Mouse (Mus musculus): ENCODE results near the gene Cask. TPM values are rescaled to one million over a fixed set of nuclear protein-coding genes. Genes with fewer than 3 reads are reported as not detected.

Cask gene
- polyA plus RNA-seq, 1 experiment from 2014 or later: 64.5 TPM

DNA sequence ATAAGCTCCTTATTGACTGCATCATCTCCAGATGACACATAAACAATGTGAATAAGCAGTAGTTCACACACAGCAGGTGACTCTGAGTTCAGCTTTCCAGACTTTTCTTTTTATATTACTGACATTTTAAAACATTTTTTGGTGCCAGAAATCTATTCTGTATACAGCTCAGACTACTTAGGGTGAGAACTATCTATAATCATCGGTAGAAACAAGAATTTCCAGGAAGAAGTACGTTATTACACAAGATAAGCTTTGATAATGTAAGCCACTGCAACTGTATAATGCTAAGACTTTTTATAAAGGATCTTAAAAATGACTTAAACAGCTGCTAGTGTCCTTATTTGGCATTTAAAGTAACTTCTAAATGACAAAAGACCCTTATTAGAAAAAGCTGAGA lies 239.1 kb downstream of the Cask start:
- H3K9me3 ChIP-seq: no peaks in the 10 kb centered on the region
- H3K4me2 ChIP-seq: no peak overlapping the region
- H3K4me3 ChIP-seq: no peak overlapping the region
- H3K36me3 ChIP-seq: 0 out of 2 replicates have a peak, but pooled peaks cover 3% of the 10 kb centered on the region
- no peak overlapping the region for H3K9ac ChIP-seq
- H3K27me3 ChIP-seq: no peaks in the 10 kb centered on the region
- H3K27ac ChIP-seq (replicated peaks): no peak overlapping the region
- no peak for ATAC-seq (ENCODE audit: low FRiP score, low read depth)
- H3K4me1 ChIP-seq (replicated peaks): no peaks in the 10 kb centered on the region
- WGBS: 78% methylated on average over 2 of the region's 2 CpGs

DNA sequence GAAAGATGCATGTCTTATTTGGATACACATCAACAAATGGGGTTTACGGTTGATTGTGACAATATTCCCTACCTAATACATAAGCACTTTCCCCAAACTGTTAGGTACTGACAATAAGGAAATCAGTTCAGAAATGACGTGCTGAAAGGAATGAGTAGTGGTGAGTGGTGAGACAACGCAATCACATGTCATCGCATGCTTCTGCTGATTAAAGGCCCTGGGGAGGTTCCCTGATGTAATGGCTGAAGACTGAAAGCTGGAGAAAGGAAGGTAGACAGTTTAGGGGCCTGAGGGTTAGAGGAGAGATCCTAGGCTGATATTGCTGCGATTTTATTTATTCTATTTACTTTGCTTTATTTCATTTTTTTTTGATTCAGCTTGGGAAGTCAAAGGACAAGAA lies 240.1 kb downstream of the Cask start:
- Histone ChIP-seq H3K27me3 (no peaks in the 10 kb centered on the region), H3K4me3 (no peak overlapping the region), H3K4me1 (replicated peaks) (no peaks in the 10 kb centered on the region), H3K4me2 (no peak overlapping the region), H3K9ac (no peak overlapping the region), H3K27ac (replicated peaks) (no peak overlapping the region), H3K36me3 (0 out of 2 replicates have a peak, but pooled peaks cover 3% of the 10 kb centered on the region), H3K9me3 (no peaks in the 10 kb centered on the region)
- ATAC-seq (ENCODE audit: low FRiP score, low read depth): no peak
- 81% methylated on average over 5 of the region's 5 CpGs for WGBS

GRCm38 (mm10) chrX:13607752-13608151 lies 243.4 kb downstream of the Cask start:
- H3K9me3 ChIP-seq: no peaks in the 10 kb centered on the region
- H3K9ac ChIP-seq: no peak overlapping the region
- no peaks in the 10 kb centered on the region for H3K4me1 ChIP-seq (replicated peaks)
- ATAC-seq (ENCODE audit: low FRiP score, low read depth): no peak
- no peaks in the 10 kb centered on the region for H3K36me3 ChIP-seq
- 38% methylated on average over 3 of the region's 3 CpGs for WGBS
- no peak overlapping the region for H3K4me2 ChIP-seq
- H3K27me3 ChIP-seq: no peaks in the 10 kb centered on the region
- no peak overlapping the region for H3K27ac ChIP-seq (replicated peaks)
- H3K4me3 ChIP-seq: no peak overlapping the region

GRCm38 (mm10) chrX:13606741-13607140 lies 244.4 kb downstream of the Cask start:
- Histone ChIP-seq H3K9me3 (no peaks in the 10 kb centered on the region), H3K4me3 (no peak overlapping the region), H3K9ac (no peak overlapping the region), H3K4me1 (replicated peaks) (no peaks in the 10 kb centered on the region), H3K27ac (replicated peaks) (no peak overlapping the region), H3K27me3 (no peaks in the 10 kb centered on the region), H3K36me3 (no peaks in the 10 kb centered on the region), H3K4me2 (no peak overlapping the region)
- no peak for ATAC-seq (ENCODE audit: low FRiP score, low read depth)
- WGBS: 74% methylated on average over 3 of the region's 3 CpGs

DNA sequence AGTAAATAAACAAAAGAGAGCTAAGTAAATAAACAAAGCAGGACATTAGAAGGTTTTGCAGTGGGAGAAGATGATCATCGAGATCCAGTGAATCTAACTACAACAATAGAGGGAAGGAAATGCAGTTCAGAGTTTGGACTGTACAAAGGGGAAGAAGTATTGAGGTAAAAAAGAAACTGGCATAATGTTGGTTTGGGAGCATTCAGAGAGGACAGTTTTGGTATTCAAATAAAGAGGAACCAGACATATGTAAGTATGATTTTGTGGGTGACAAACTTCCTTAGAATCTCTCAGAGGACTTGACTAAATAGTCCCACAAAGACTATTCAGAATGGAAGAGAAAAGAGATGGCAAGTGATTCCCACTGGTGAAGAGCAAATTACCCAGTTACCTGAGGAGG lies 251.2 kb downstream of the Cask start:
- no peaks in the 10 kb centered on the region for H3K27me3 ChIP-seq
- 85% methylated on average over 1 of the region's 1 CpGs for WGBS
- no peak overlapping the region for H3K9ac ChIP-seq
- no peaks in the 10 kb centered on the region for H3K36me3 ChIP-seq
- H3K4me3 ChIP-seq: no peak overlapping the region
- no peaks in the 10 kb centered on the region for H3K4me1 ChIP-seq (replicated peaks)
- H3K4me2 ChIP-seq: no peak overlapping the region
- no peak overlapping the region for H3K27ac ChIP-seq (replicated peaks)
- no peaks in the 10 kb centered on the region for H3K9me3 ChIP-seq
- ATAC-seq (ENCODE audit: low FRiP score, low read depth): no peak

GRCm38 (mm10) chrX:13599373-13599772 lies 251.8 kb downstream of the Cask start:
- no peak overlapping the region for H3K4me2 ChIP-seq
- no peaks in the 10 kb centered on the region for H3K27me3 ChIP-seq
- ATAC-seq (ENCODE audit: low FRiP score, low read depth): no peak
- no peaks in the 10 kb centered on the region for H3K9me3 ChIP-seq
- no peaks in the 10 kb centered on the region for H3K36me3 ChIP-seq
- no peaks in the 10 kb centered on the region for H3K4me1 ChIP-seq (replicated peaks)
- H3K4me3 ChIP-seq: no peak overlapping the region
- WGBS: 76% methylated on average over 2 of the region's 2 CpGs
- no peak overlapping the region for H3K9ac ChIP-seq
- no peak overlapping the region for H3K27ac ChIP-seq (replicated peaks)

GRCm38 (mm10) chrX:13577647-13578046 lies 273.5 kb downstream of the Cask start:
- H3K4me3 ChIP-seq: no peak overlapping the region
- H3K27me3 ChIP-seq: no peaks in the 10 kb centered on the region
- H3K9ac ChIP-seq: no peak overlapping the region
- ATAC-seq (ENCODE audit: low FRiP score, low read depth): no peak
- H3K27ac ChIP-seq (replicated peaks): no peak overlapping the region
- H3K4me2 ChIP-seq: no peak overlapping the region
- no peaks in the 10 kb centered on the region for H3K9me3 ChIP-seq
- no peaks in the 10 kb centered on the region for H3K4me1 ChIP-seq (replicated peaks)
- 93% methylated on average over 3 of the region's 3 CpGs for whole genome bisulfite sequencing
- 0 out of 2 replicates have a peak, but pooled peaks cover 4% of the 10 kb centered on the region for H3K36me3 ChIP-seq

GRCm38 (mm10) chrX:13576606-13577005 lies 274.6 kb downstream of the Cask start:
- WGBS: 36% methylated on average over 2 of the region's 2 CpGs
- H3K36me3 ChIP-seq: 0 out of 2 replicates have a peak, but pooled peaks cover 4% of the 10 kb centered on the region
- H3K27me3 ChIP-seq: no peaks in the 10 kb centered on the region
- no peak for ATAC-seq (ENCODE audit: low FRiP score, low read depth)
- H3K9me3 ChIP-seq: no peaks in the 10 kb centered on the region
- no peak overlapping the region for H3K4me3 ChIP-seq
- no peak overlapping the region for H3K27ac ChIP-seq (replicated peaks)
- H3K4me1 ChIP-seq (replicated peaks): no peaks in the 10 kb centered on the region
- H3K4me2 ChIP-seq: no peak overlapping the region
- H3K9ac ChIP-seq: no peak overlapping the region

- Histone ChIP-seq H3K27ac (replicated peaks) (no peak overlapping the region), H3K9me3 (no peaks in the 10 kb centered on the region), H3K36me3 (0 out of 2 replicates have a peak, but pooled peaks cover 4% of the 10 kb centered on the region), H3K27me3 (0 out of 2 replicates have a peak, but pooled peaks cover 2% of the 10 kb centered on the region), H3K4me2 (no peak overlapping the region), H3K9ac (no peak overlapping the region), H3K4me3 (no peak overlapping the region), H3K4me1 (replicated peaks) (no peaks in the 10 kb centered on the region)
- WGBS: 85% methylated on average over 3 of the region's 3 CpGs
- ATAC-seq (ENCODE audit: low FRiP score, low read depth): no peak
These were observed 276.3 kb downstream of the Cask start for GRCm38 (mm10) chrX:13574872-13575271.

- no peak overlapping the region for H3K9ac ChIP-seq
- no peaks in the 10 kb centered on the region for H3K4me1 ChIP-seq (replicated peaks)
- 84% methylated on average over 2 of the region's 2 CpGs for WGBS
- no peak overlapping the region for H3K27ac ChIP-seq (replicated peaks)
- no peak overlapping the region for H3K4me2 ChIP-seq
- H3K9me3 ChIP-seq: no peaks in the 10 kb centered on the region
- no peak overlapping the region for H3K4me3 ChIP-seq
- H3K27me3 ChIP-seq: 0 out of 2 replicates have a peak, but pooled peaks cover 2% of the 10 kb centered on the region
- 0 out of 2 replicates have a peak, but pooled peaks cover 4% of the 10 kb centered on the region for H3K36me3 ChIP-seq
- ATAC-seq (ENCODE audit: low FRiP score, low read depth): no peak
These were observed 276.9 kb downstream of the Cask start for GRCm38 (mm10) chrX:13574298-13574697.

GRCm38 (mm10) chrX:13554504-13554903 lies 296.7 kb downstream of the Cask start:
- Histone ChIP-seq H3K4me1 (replicated peaks) (no peaks in the 10 kb centered on the region), H3K4me2 (no peak overlapping the region), H3K27me3 (no peaks in the 10 kb centered on the region), H3K9ac (no peak overlapping the region), H3K9me3 (no peaks in the 10 kb centered on the region), H3K36me3 (0 out of 2 replicates have a peak, but pooled peaks cover 4% of the 10 kb centered on the region), H3K4me3 (no peak overlapping the region), H3K27ac (replicated peaks) (no peak overlapping the region)
- no peak for ATAC-seq (ENCODE audit: low FRiP score, low read depth)
- 90% methylated on average over 3 of the region's 3 CpGs for WGBS

GRCm38 (mm10) chrX:13552288-13552687 lies 298.9 kb downstream of the Cask start:
- no peak for ATAC-seq (ENCODE audit: low FRiP score, low read depth)
- no peak overlapping the region for H3K9ac ChIP-seq

GRCm38 (mm10) chrX:13551566-13551965 lies 299.6 kb downstream of the Cask start:
- Histone ChIP-seq H3K9me3 (no peaks in the 10 kb centered on the region), H3K27me3 (no peaks in the 10 kb centered on the region), H3K27ac (replicated peaks) (no peak overlapping the region), H3K9ac (no peak overlapping the region), H3K4me3 (no peak overlapping the region), H3K36me3 (0 out of 2 replicates have a peak, but pooled peaks cover 7% of the 10 kb centered on the region), H3K4me1 (replicated peaks) (no peaks in the 10 kb centered on the region), H3K4me2 (no peak overlapping the region)
- no peak for ATAC-seq (ENCODE audit: low FRiP score, low read depth)
- WGBS: 87% methylated on average over 4 of the region's 4 CpGs

More at GRCm38 (mm10) chrX:13552288-13552687, 298.9 kb downstream of the Cask start:
- H3K4me2 ChIP-seq: no peak overlapping the region
- H3K36me3 ChIP-seq: 0 out of 2 replicates have a peak, but pooled peaks cover 4% of the 10 kb centered on the region
- no peaks in the 10 kb centered on the region for H3K4me1 ChIP-seq (replicated peaks)
- 68% methylated on average over 2 of the region's 2 CpGs for WGBS
- no peaks in the 10 kb centered on the region for H3K9me3 ChIP-seq
- H3K4me3 ChIP-seq: no peak overlapping the region
- H3K27ac ChIP-seq (replicated peaks): no peak overlapping the region
- H3K27me3 ChIP-seq: no peaks in the 10 kb centered on the region

All from hindbrain, embryonic 15.5 days (tissue).